Mouse (Mus musculus) liver, adult (tissue): ENCODE data around the gene BC051142.

Source experiments
- GATA4 ChIP-seq: IDR thresholded peaks from 2 replicates; pipeline ENCODE4 v1.6.1; 2014; ENCODE audit warnings: mild to moderate bottlenecking, low read length; ENCODE audit not compliant: insufficient replicate concordance

Gene BC051142

DNA sequence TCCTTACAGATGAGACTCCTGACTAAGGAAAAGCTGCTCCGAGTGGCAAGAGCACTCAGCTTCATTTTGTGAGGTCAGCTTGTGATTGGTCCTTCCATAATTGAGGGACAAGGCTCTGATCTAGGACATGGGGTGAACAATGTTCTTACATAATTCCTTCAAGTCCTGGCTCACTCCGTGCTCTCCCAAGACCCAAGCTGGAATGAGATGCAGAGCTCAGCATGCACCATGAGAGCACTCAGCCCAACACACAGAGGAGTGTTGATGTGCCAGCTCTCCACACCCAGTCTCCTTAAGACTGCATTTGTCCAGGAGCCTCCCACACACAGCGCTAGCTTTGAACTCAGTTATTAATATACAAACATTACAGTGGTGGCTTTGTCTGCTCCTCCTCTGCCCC, 13.9 kb upstream of the BC051142 start:
- TF ChIP-seq GATA4, result no peak

DNA sequence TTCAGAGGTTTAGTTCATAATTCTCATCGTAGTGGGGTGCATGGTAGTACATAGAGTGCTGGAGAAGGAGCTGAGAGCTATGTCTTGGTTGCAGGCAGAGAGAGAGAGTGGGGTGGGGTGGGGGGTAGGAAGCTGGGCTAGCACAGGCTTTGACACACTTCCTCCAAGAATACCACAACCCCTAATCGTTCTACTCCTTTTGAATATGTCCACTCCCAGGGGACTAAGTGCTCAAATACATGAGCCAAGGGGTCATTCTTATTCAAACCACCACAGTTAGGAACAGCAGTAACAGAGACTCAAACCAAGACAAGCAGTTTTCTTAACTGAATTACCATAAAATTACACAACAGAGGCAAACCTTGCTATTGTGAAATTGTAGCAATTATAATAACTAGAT, 12.0 kb upstream of the BC051142 start:
- TF ChIP-seq GATA4, result no peak

DNA sequence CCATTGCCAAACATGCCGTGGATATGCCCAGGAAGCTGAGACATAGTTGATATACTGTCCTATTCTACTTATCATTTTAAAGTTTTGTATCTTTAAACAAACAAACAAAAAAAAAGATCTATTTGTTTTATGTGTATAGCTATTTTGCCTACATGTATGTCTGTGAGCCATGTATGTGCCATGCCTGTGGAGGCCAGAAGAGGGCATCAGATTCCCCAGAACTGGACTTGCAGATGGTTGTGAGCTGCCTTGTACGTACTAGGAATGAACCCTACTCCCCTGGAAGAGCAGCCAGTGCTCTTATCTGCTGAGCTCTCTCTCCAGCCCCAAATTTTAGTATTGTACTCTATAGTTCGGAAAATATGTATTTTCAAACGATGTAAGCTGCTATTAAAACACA, 10.1 kb upstream of the BC051142 start:
- no peak for TF ChIP-seq GATA4

DNA sequence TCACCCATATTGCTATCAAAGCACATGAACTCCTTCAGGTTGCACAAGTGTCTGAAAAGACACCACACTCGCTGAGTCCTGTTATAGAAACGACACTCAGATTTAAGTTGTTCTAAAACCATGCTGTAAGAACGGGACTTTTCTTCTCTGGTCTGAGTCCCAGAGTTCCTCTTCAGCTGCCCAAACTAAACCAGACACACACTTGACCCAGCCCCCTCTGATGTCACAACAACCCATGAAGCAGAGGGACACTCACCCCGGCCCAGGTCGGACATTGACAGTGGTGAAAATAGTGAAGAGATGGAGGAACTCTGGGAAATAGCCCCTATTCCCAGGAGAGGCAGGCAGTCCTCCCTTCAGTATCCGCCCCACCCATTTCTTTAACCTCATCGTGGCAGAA, 7.1 kb upstream of the BC051142 start:
- no peak for TF ChIP-seq GATA4

DNA sequence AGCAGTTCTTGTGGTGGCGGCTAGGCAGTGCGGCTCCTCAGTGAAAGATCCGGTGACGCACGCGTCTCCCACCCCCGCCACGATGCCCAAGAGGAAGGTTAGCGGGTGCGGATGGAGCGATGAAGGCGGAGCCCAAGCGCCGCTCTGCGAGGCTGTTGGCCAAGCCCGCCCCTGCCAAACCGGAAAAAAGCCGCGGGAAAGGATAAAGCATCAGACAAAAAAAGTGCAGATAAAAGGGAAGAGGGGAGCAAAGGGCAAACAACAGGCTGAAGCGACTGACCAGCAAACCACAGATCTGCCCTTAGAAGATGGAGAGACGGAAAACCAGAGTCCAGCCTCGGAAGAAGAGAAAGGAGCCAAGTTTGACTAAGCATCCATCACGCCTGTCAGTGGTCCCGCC, 6.3 kb upstream of the BC051142 start:
- peak; percentile 80; the same call in 1 of the 2 replicates for TF ChIP-seq GATA4

DNA sequence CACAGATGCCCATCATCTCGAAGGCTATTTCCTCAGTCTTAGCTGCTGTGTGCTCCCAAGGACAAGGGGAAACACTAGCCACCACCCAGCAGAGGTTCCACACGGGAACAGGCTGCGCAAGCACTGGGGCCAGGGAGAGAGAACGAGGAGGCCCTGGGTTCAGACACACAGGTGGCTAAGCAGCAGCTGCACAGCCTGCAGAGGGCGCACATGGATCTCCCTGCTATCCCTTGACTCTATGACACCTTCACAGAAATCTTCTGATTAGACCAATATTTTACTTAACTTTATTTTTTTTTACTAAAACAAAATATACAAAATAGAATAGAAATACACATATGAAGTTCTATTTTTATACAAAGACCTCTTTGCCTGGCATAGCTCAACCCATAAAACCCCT, 1.3 kb upstream of the BC051142 start:
- no peak for TF ChIP-seq GATA4

DNA sequence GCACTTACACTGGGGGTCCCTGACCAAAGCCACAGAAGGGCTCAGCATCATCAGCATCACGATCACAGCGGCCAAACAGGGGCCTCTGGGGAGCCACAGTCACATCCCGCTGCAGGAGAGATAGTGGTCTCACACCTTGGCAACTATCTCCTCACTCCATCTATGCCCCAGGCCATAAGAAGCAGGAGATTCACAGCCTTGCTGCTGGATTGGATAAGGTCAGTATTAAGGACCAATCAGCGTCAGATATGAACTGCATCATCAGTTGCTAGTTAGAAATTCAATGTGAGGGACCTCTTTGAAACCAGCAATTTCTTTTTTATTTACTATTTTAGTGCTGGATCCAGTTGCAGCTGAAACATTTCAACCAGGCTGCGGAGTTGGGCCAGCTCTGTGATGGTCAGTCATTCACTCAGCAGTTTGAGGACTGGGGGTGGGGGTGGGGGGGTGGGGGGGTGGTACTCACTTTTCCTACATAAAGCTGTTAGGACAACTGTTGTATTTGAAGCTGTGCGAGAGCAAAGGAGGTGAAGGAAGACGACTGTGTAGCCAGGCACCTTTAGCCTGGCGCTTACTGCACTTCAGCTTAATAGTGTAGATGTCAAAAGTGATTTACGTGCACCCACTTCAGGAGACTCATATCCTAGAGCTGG, 436 bp upstream of the BC051142 start:
- TF ChIP-seq GATA4, result no peak

DNA sequence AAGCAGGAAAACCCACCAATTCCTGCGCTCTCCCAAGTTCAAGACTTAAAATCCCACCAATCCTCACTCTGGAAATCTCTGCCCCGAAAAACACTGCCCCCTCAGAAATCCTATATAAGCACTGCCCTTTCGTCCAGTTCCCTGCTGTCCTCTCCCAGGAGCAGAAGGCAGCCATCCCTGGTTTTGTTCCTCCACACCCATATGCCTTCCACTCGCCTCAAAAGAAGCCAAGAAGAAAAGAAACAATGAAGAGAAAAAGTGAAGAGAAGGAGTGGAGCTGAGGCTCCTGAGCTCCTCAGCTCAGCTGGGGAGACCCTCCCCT, 735 bp downstream of the BC051142 start:
- no peak for TF ChIP-seq GATA4

DNA sequence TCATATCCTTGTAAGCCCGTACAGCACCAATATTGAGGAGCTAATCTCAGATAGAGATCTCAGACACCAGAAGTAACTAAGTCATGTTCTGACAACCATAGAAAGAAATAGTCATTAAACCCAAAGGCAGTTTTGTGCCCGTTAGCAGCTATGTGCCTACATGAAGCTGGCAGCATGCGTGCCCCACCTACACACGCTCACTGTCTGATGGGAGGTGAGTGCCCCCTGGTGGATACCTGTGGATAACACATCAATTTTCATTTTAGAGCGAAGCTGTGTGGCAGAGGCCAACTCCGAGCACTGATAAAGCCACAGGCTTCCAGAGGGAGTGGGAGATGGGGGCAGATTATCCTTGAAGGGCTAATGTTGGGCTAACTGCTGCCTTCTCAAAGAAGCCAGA, 12.5 kb downstream of the BC051142 start:
- no peak for TF ChIP-seq GATA4

DNA sequence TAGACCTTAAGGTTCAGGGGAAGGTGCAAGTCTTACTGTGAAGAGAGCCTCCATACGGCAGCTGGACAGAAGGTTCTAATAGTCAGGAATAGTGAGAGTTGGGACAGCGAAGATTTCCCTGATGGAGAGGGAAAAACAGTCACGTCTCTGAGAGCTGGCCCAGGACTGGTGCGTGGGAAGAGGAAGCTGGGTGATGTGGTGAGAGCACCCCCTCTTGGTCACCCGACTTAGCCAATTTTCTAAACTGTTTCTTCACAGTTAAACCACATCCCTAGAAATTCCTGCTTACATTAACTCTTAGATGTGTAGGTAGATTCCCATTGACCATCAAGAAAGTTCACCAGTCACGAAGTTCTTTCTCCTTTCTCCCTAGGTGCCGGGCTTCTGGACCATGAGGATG, 21.4 kb downstream of the BC051142 start:
- TF ChIP-seq GATA4, result no peak

DNA sequence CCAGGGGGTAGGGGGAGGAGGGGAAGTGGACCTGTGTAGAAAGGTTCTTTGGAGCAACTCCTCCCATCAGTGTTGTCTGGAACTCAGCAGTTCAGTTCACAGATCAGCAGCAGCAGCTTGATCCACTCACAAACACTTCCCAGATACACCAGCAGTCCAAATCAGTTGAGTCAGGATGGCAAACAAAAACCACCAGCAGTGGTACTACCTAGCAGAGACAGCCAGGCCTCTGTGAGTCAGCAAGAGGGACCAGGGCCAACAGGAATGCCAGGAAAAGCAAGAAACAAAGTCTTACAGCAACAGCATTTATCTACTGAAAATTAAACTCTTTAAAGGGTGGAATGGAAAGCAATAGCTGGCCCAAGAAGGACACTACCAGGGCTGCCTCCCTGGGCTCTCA, 29.0 kb downstream of the BC051142 start:
- no peak for TF ChIP-seq GATA4

DNA sequence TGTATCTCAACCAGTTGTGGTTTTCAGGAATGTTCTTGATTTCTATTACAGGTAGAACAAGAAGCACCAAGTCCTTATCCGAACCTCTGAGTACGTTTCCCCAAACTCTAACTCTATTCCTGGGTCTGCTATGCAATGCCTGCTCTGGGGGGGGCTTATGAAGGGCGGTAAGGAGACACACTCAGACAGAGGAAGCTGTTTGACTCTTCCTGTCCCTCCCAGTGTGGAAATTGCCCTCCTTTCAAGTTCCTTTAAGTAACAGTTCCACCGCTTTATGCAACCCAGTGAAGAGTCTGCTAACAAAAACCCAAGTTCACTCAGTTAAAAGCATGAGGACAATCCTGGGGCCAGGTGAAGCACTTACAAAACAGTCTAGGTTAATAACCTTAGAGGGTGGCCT, 38.5 kb downstream of the BC051142 start:
- no peak for TF ChIP-seq GATA4

DNA sequence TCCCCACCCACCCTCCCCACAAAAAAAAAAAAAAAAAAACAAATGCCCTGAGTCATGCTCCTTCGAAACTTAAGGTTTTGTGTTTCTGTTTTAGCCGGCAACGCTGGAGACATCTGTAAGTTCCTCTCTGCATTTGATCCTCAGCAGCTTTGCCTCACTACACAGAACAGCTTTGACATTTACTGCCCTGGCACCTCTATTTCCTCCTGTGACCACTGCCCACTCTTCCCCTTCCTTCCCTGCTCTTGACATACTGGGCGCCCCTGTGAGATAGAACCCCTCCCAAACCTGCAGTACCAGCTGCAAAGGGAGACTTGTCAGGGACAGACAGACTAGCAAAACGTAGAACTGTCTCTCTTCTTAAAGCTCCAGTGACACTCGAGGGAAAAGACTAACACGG, 39.0 kb downstream of the BC051142 start:
- TF ChIP-seq GATA4, result no peak

DNA sequence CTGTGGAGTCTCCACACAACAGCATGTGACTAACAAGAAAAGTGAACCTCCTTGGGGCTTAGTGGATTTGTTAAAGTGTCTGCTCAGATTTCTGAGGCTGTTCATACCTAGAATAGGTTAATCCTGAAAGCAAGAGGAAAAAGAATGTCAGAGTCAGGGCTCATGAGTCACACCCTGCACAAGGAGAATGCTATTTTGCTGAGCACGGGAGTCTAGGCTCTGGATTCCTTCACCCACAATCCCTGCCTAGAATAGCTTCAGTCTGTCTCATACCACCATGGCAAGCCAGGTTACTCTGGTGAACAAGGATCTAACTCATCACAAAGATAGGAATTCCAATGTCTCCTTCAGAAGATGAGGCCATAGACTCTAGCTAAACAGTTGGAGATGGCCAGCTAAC, 40.0 kb downstream of the BC051142 start:
- no peak for TF ChIP-seq GATA4

DNA sequence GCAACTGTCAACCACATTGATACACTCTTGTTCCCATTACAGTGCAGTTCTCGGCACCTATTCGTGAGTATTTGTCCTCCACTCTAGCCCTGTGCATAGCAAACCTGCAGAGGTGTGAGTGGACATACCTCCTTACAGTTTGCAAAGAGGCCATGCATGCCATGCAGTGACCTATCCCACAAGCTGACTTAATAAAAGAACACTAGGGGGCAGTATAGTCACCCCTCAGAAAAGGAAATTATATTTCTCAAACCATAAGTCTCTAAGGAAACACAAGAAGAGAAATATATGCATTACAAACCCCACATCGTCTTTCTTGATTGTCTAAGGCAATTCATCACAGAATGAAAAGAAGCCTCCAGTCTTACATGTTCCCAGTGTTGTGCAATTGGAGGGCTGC, 41.2 kb downstream of the BC051142 start:
- no peak for TF ChIP-seq GATA4

DNA sequence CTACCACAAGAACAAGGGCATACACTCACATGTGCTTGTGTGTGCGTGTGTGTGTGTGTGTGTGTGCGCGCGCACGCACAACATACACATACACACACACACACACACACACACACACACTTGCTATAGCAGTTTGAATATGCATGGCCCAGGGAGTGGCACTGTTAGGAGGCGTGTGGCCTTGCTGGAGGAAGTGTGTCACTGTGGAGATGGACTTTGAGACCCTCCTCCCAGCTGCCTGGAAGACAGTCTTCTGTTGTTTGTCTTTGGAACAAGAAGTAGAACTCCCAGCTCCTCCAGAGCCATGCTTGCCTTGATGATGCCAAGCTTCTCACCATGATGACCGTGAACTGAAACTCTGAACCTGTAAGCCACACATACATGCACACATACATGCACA, 43.4 kb downstream of the BC051142 start:
- no peak for TF ChIP-seq GATA4

DNA sequence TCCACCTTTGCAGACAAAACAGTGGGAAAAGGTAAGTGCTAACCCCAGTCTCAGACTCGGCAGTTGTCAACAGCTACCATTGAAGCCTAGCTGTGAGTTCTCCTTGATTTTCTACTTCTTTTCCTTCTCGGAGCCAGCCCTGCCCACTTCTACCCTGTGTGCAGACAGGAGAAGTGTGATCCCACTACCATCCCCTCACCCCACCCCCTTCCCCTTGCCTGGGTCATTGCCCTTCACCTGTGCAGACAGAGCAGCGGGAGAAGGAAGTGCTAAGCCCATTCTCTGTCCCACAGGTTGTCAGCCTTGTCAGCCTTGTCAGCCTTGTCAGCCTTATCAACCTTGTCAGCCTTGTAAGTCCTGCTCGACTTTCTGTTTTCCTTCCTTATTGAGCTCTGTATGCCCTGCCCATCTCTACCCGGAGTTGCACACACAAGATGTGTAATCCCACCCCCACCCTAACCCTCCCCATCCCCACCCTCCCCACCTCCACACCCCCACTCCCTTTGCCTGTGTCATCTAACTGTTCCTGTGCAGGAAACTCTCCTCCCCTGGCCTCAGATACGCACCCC, 49.9 kb downstream of the BC051142 start:
- TF ChIP-seq GATA4, result no peak

DNA sequence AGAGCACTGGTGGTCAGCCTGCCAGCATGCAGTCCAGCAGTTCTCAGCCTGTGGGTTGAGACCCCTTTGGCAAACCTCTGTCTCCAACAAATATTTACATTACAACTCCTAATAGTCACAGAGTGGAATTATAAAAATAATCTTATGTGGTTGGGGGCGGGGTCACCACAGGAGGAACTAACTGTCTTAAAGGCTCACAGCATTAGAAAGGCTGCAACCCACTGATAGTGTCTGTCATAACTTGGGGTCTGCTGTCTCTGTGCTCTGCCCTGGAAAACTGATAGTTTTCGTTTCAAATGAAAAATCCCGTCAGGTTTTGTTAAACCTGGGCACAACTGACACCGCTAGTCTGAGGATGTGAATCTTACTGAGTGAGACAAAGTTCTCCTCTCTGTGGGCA, 59.0 kb downstream of the BC051142 start:
- no peak for TF ChIP-seq GATA4

DNA sequence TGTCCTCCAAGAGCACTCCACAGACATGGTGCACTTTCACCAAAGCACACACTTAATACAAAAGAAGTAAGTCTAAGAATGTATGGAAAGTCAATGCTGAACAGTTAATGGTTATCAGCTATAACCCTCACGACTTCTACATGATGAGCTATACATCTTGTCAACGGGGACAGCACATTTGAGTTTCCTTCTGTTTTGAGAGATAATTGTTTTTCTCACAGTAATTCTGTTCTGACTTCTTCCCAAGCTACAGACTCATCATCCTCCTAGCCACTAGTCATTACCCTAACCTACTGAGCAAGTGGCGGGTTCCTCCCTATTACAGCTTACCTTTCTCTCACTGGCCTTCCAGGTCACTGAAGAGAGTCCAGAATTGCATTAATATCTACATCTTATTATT, 60.6 kb downstream of the BC051142 start:
- TF ChIP-seq GATA4, result no peak
